Mouse (Mus musculus): ENCODE data around the gene Add2.

DNA sequence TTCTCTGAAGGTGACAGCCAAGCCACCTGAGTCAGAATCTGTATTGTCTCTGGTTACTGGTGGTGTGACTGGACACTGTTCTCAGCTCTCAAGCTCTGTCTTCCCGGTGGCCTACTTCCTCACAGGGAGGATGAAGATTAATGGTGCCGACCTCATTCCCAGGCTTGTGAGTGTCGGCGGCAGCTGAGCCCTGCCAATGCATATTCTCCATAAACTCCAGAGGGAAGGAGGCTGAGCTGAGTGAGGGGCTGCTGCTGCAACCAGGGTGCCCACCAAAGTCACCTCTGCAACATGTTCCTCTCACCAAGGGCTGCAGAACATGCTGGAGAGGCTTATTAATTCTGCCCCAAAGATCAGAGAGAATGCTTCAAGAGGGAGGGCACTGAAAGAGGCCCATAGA lies 24.1 kb downstream of the Add2 start:
- TF ChIP-seq POLR2A (IDR thresholded peaks at IDR 0.05; ENCODE audit: low read depth, low read length) (no peak), CTCF (IDR thresholded peaks at IDR 0.05; ENCODE audit: borderline replicate concordance, insufficient read depth, low read length) (no peak)

All from embryonic fibroblast, embryonic 13.5 days (primary cell).